Comparison of ENCODE assay signal across 24 mouse cellular contexts in the genomic region with DNA sequence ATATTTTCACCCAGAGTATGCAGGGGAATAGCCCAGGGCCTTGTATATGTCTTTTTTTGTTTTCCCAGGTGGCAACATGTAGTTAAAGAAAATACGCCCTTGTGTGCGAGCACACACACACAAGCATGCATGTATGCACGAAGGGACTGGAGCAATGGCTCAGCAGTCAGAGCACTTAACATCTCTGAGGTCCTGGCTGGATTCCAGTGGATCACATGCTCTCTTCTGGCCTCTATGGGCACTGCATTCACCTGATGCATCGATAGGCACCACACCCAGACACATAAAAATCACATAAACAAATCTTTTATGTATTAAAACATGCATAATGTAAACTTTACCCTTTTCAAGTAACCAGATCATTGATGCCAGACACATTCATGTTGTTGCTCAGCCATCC. TPM values are rescaled to one million over a fixed set of nuclear protein-coding genes. Genes with fewer than 3 reads are reported as not detected.
A peak's percentile ranks its signal among the peaks of the same experiment; 100 is the strongest.
DNase-seq lines count a peak whose midpoint lies in the region; ATAC-seq and TF ChIP-seq lines count a peak whose summit lies in the region.
"Had no signal": no experiment of that assay in that cellular context is flagged by ENCODE, and none has a peak within 500 bp of the region (broad histone marks: within the 10 kb centered on the region; RNA-seq: fewer than 3 reads in every experiment).

No protein-coding gene starts in this region.

- 0 out of 2 replicates have a peak, but pooled peaks have one; percentile 10 for TF ChIP-seq CTCF in hindbrain, postnatal 0 days (IDR thresholded peaks at IDR 0.05; ENCODE audit: low read depth)

- no peaks in the 10 kb centered on the region; the same call in 1 of the 2 replicates for H3K4me1 ChIP-seq in hindbrain, postnatal 0 days (ENCODE audit: insufficient read depth, low read length)
- peaks cover 9% of the 10 kb centered on the region; the same call in 1 of the 2 replicates for H3K4me1 ChIP-seq in hindbrain, embryonic 13.5 days (replicated peaks)

- no peak overlapping the region for H3K4me3 ChIP-seq in hindbrain, postnatal 0 days (ENCODE audit: low read length)
- no peak overlapping the region for H3K4me3 ChIP-seq in hindbrain, embryonic 13.5 days
- H3K4me3 ChIP-seq: forebrain, embryonic 10.5 days; forebrain, embryonic 13.5 days; heart, embryonic 12.5 days; heart, embryonic 15.5 days; hindbrain, embryonic 10.5 days had no signal

- no peaks in the 10 kb centered on the region for H3K36me3 ChIP-seq in hindbrain, postnatal 0 days (ENCODE audit: insufficient read depth, low read length)
- peaks cover 6% of the 10 kb centered on the region; the same call in 1 of the 2 replicates for H3K36me3 ChIP-seq in hindbrain, embryonic 13.5 days
- H3K36me3 ChIP-seq: forebrain, embryonic 10.5 days; heart, embryonic 12.5 days; heart, embryonic 15.5 days had no signal

- ATAC-seq in hindbrain, postnatal 0 days, result no peak
- ATAC-seq in hindbrain, embryonic 13.5 days (ENCODE audit: low FRiP score), result no peak
- ATAC-seq: activated CD4-positive, CD25-positive, alpha-beta regulatory T cell, adult 4 months; forebrain, embryonic 13.5 days; forebrain, embryonic 16.5 days had no signal

- WGBS in hindbrain, postnatal 0 days, result 84% methylated on average over 4 of the region's 4 CpGs
- 92% methylated on average over 4 of the region's 4 CpGs for WGBS in hindbrain, embryonic 13.5 days

- H3K9ac ChIP-seq in hindbrain, postnatal 0 days (replicated peaks; ENCODE audit: low read length), result no peak overlapping the region
- no peak overlapping the region for H3K9ac ChIP-seq in hindbrain, embryonic 13.5 days
- H3K9ac ChIP-seq: forebrain, embryonic 13.5 days; heart, embryonic 12.5 days; heart, embryonic 15.5 days; hindbrain, embryonic 14.5 days had no signal

- no peak overlapping the region for H3K4me2 ChIP-seq in hindbrain, postnatal 0 days (ENCODE audit: low read depth, low read length)
- H3K4me2 ChIP-seq in hindbrain, embryonic 13.5 days, result no peak overlapping the region
- H3K4me2 ChIP-seq: forebrain, embryonic 13.5 days; heart, embryonic 12.5 days; heart, embryonic 15.5 days; hindbrain, embryonic 14.5 days had no signal

- peak; percentile 56 to 62 for DNase-seq in cerebellum, postnatal 10 days
- DNase-seq in cerebellum, adult 11 months, result no peak
- DNase-seq in hindbrain, postnatal 0 days (ENCODE audit: low spot score), result no peak
- DNase-seq in kidney, postnatal 10 days, result peak; percentile 61
- DNase-seq in kidney, adult 8-10 months, result no peak
- peak; percentile 18 for DNase-seq in lung, postnatal 10 days
- DNase-seq in lung, postnatal 25 days (ENCODE audit: low spot score), result no peak
- DNase-seq: adrenal gland, adult 8-10 months; adrenal gland, postnatal 25 days; cerebellum, adult 18-20 months; cerebellum, adult 9-11 months; gastrocnemius, postnatal 10 days; gastrocnemius, postnatal 36 days; heart, postnatal 10 days; heart, postnatal 36 days had no signal

- no peak overlapping the region for H3K27ac ChIP-seq in hindbrain, postnatal 0 days
- H3K27ac ChIP-seq in hindbrain, embryonic 13.5 days, result no peak overlapping the region
- H3K27ac ChIP-seq: forebrain, embryonic 10.5 days; forebrain, embryonic 13.5 days; heart, embryonic 15.5 days; hindbrain, embryonic 10.5 days; hindbrain, embryonic 14.5 days had no signal

- no peaks in the 10 kb centered on the region for H3K9me3 ChIP-seq in hindbrain, postnatal 0 days (ENCODE audit: low read length)
- H3K9me3 ChIP-seq in hindbrain, embryonic 13.5 days, result no peaks in the 10 kb centered on the region
- H3K9me3 ChIP-seq: forebrain, embryonic 10.5 days; forebrain, embryonic 13.5 days; heart, embryonic 12.5 days; heart, embryonic 15.5 days; hindbrain, embryonic 10.5 days had no signal

- no peaks in the 10 kb centered on the region for H3K27me3 ChIP-seq in hindbrain, postnatal 0 days (ENCODE audit: insufficient read depth, low read length)
- no peaks in the 10 kb centered on the region for H3K27me3 ChIP-seq in hindbrain, embryonic 13.5 days
- H3K27me3 ChIP-seq: forebrain, embryonic 13.5 days; heart, embryonic 12.5 days; heart, embryonic 15.5 days had no signal

RNA-seq across cellular contexts. Expression of a gene that starts 15.8 kb away (rescaled TPM):
- 7.6 and 8.4 TPM in 2 replicates for total RNA-seq in hindbrain, postnatal 0 days (2014; rRNA removed)
- polyA plus RNA-seq in hindbrain, postnatal 0 days (2015; fragmentation: Nextera tagmentation; extraction: Ambion mirVana), result 5.5 and 7.0 TPM in 2 replicates
- polyA plus RNA-seq in hindbrain, embryonic 13.5 days (2015; fragmentation: Nextera tagmentation; extraction: Ambion mirVana), result 7.3 and 8.1 TPM in 2 replicates

Comparison
In these comparisons a context has a peak if more than half of its experiments do, and no peak if none do; other contexts are left out.
1. DNase-seq: peak in cerebellum, postnatal 10 days (2 of 2), kidney, postnatal 10 days (single experiment) and lung, postnatal 10 days (single experiment); none in cerebellum, adult 11 months (single experiment), hindbrain, postnatal 0 days (single experiment), kidney, adult 8-10 months (0 of 2) and lung, postnatal 25 days (single experiment).